Mouse (Mus musculus) mesoderm, embryonic 11.5 days (tissue): ENCODE data around the gene Cenpj.

Source experiments
- DNase-seq: peaks from one replicate; pipeline ENCODE4 v3.0.0-alpha.2; 2012; ENCODE audit warnings: low read depth, low spot score

Cenpj gene

GRCm38 (mm10) chr14:56550960-56551359 is 24.3 kb downstream of the Cenpj start:
- no peak for DNase-seq

- DNase-seq = no peak
Observed at GRCm38 (mm10) chr14:56545491-56545890, 29.7 kb downstream of the Cenpj start.

- DNase-seq = no peak
Observed at GRCm38 (mm10) chr14:56544946-56545345, 30.3 kb downstream of the Cenpj start.

GRCm38 (mm10) chr14:56530788-56531187 is 44.4 kb downstream of the Cenpj start:
- no peak for DNase-seq

- no peak for DNase-seq
Observed at GRCm38 (mm10) chr14:56514775-56515174, 60.5 kb downstream of the Cenpj start.

GRCm38 (mm10) chr14:56512084-56512483 is 63.1 kb downstream of the Cenpj start:
- peak; percentile 57 for DNase-seq

- DNase-seq = no peak
Observed at GRCm38 (mm10) chr14:56506743-56507142, 68.5 kb downstream of the Cenpj start.

- no peak for DNase-seq
Observed at GRCm38 (mm10) chr14:56502407-56502806, 72.8 kb downstream of the Cenpj start.

GRCm38 (mm10) chr14:56489806-56490205 is 85.4 kb downstream of the Cenpj start:
- no peak for DNase-seq
